Mouse (Mus musculus): ENCODE measurements around the gene Cuedc1. TPM values are rescaled to one million over a fixed set of nuclear protein-coding genes. Genes with fewer than 3 reads are reported as not detected.

Cuedc1 gene
- total and polyA plus RNA-seq, 3 experiments, result 1.0 to 4.8 TPM; not detected in 1

- Histone ChIP-seq H3K36me3 (ENCODE audit: control insufficient read depth in 1 of 2, insufficient read depth in 2 of 2, low read length in 2 of 2) (no peaks in the 10 kb centered on the region), H3K27me3 (ENCODE audit: control insufficient read depth in 1 of 2, insufficient read depth in 2 of 2, low read length in 2 of 2) (peaks cover 0 to 2% of the 10 kb centered on the region in 2 experiments; a peak in 2 of 4 replicates), H3K79me2 (ENCODE audit: control insufficient read depth, insufficient read depth, low read length, poor library complexity) (no peaks in the 10 kb centered on the region), H3K9ac (ENCODE audit: control insufficient read depth, low read depth, low read length, poor library complexity, severe bottlenecking) (no peak overlapping the region), H3K4me1 (ENCODE audit: control insufficient read depth in 1 of 2, insufficient read depth in 2 of 2, low read length in 2 of 2) (peaks cover 0 to 4% of the 10 kb centered on the region in 2 experiments; a peak in 1 of 4 replicates), H3K27ac (ENCODE audit: control insufficient read depth, low read depth, low read length) (no peak overlapping the region), H3K9me3 (replicated peaks; ENCODE audit: insufficient read depth, low read length) (no peaks in the 10 kb centered on the region), H3K4me3 (ENCODE audit: control insufficient read depth in 1 of 2, insufficient read depth in 1 of 2, low read depth in 2 of 2, low read length in 2 of 2) (no peak overlapping the region)
- no peak for DNase-seq (ENCODE audit: low read depth, low spot score)
- TF ChIP-seq TBP (IDR thresholded peaks at IDR 0.05; ENCODE audit: low read depth, low read length), result no peak
- no peak for TF ChIP-seq POLR2AphosphoS5 (IDR thresholded peaks at IDR 0.05; ENCODE audit: borderline replicate concordance, low read depth, low read length)
- no peak for TF ChIP-seq E2F4 (IDR thresholded peaks at IDR 0.05; ENCODE audit: borderline replicate concordance, low read depth, low read length)
- no peak for TF ChIP-seq HCFC1 (IDR thresholded peaks at IDR 0.05; ENCODE audit: low read depth, low read length)
- TF ChIP-seq GABPA (IDR thresholded peaks at IDR 0.05; ENCODE audit: low read depth, low read length), result no peak
- TF ChIP-seq MAZ (IDR thresholded peaks at IDR 0.05; ENCODE audit: low read depth, low read length), result no peak
- TF ChIP-seq MYB (IDR thresholded peaks at IDR 0.05; ENCODE audit: low read depth, low read length), result no peak
- TF ChIP-seq POLR2A (IDR thresholded peaks at IDR 0.05; ENCODE audit: control insufficient read depth in 1 of 2, insufficient read depth in 1 of 2, low read depth in 1 of 2, low read length in 2 of 2, poor library complexity in 1 of 2), result no peak
- TF ChIP-seq CTCF (IDR thresholded peaks at IDR 0.05 in 2 of 3, conservative IDR thresholded peaks at IDR 0.05 in 1 of 3; ENCODE audit: control insufficient read depth in 1 of 3, insufficient read depth in 1 of 3, low read depth in 2 of 3, low read length in 3 of 3, poor library complexity in 1 of 3, severe bottlenecking in 1 of 3), result no peak
- TF ChIP-seq NELFE (IDR thresholded peaks at IDR 0.05; ENCODE audit: low read depth, low read length), result no peak
- TF ChIP-seq TAL1 (IDR thresholded peaks at IDR 0.05; ENCODE audit: low read length), result no peak
- TF ChIP-seq CHD1 (IDR thresholded peaks at IDR 0.05; ENCODE audit: low read depth, low read length), result no peak
Observed at GRCm38 (mm10) chr11:88155451-88155850, 57.6 kb downstream of the Cuedc1 start.

- Histone ChIP-seq H3K27me3 (ENCODE audit: control insufficient read depth in 1 of 2, insufficient read depth in 2 of 2, low read length in 2 of 2) (peaks cover 0 to 2% of the 10 kb centered on the region in 2 experiments; a peak in 2 of 4 replicates), H3K36me3 (ENCODE audit: control insufficient read depth in 1 of 2, insufficient read depth in 2 of 2, low read length in 2 of 2) (no peaks in the 10 kb centered on the region), H3K9me3 (replicated peaks; ENCODE audit: insufficient read depth, low read length) (no peaks in the 10 kb centered on the region), H3K27ac (ENCODE audit: control insufficient read depth, low read depth, low read length) (no peak overlapping the region), H3K79me2 (ENCODE audit: control insufficient read depth, insufficient read depth, low read length, poor library complexity) (no peaks in the 10 kb centered on the region; the same call in 1 of the 2 replicates), H3K9ac (ENCODE audit: control insufficient read depth, low read depth, low read length, poor library complexity, severe bottlenecking) (no peak overlapping the region), H3K4me3 (ENCODE audit: control insufficient read depth in 1 of 2, insufficient read depth in 1 of 2, low read depth in 2 of 2, low read length in 2 of 2) (no peak overlapping the region), H3K4me1 (ENCODE audit: control insufficient read depth in 1 of 2, insufficient read depth in 2 of 2, low read length in 2 of 2) (peaks cover 0 to 4% of the 10 kb centered on the region in 2 experiments; a peak in 2 of 4 replicates)
- TF ChIP-seq POLR2A (IDR thresholded peaks at IDR 0.05; ENCODE audit: control insufficient read depth in 1 of 2, insufficient read depth in 1 of 2, low read depth in 1 of 2, low read length in 2 of 2, poor library complexity in 1 of 2) (no peak), JUND (IDR thresholded peaks at IDR 0.05; ENCODE audit: low read depth, low read length) (no peak), MYB (IDR thresholded peaks at IDR 0.05; ENCODE audit: low read depth, low read length) (no peak), E2F4 (IDR thresholded peaks at IDR 0.05; ENCODE audit: borderline replicate concordance, low read depth, low read length) (no peak), BHLHE40 (IDR thresholded peaks at IDR 0.05; ENCODE audit: borderline replicate concordance, low read depth, low read length) (no peak), RAD21 (IDR thresholded peaks at IDR 0.05; ENCODE audit: low read depth, low read length) (no peak), ZNF384 (IDR thresholded peaks at IDR 0.05; ENCODE audit: low read depth, low read length) (no peak), ETS1 (IDR thresholded peaks at IDR 0.05; ENCODE audit: low read depth, low read length) (no peak), GABPA (IDR thresholded peaks at IDR 0.05; ENCODE audit: low read depth, low read length) (no peak), SIN3A (IDR thresholded peaks at IDR 0.05; ENCODE audit: low read length) (no peak), MAFK (IDR thresholded peaks at IDR 0.05; ENCODE audit: borderline replicate concordance, low read depth, low read length) (no peak), USF1 (IDR thresholded peaks at IDR 0.05; ENCODE audit: low read depth, low read length) (no peak), MXI1 (IDR thresholded peaks at IDR 0.05; ENCODE audit: low read depth, low read length) (no peak), NELFE (IDR thresholded peaks at IDR 0.05; ENCODE audit: low read depth, low read length) (no peak), ZMIZ1 (IDR thresholded peaks at IDR 0.05; ENCODE audit: low read depth, low read length) (no peak), MEF2A (IDR thresholded peaks at IDR 0.05; ENCODE audit: extremely low read depth, insufficient replicate concordance, low read depth, low read length, poor library complexity, severe bottlenecking) (no peak), NRF1 (IDR thresholded peaks at IDR 0.05; ENCODE audit: insufficient read depth, low read depth, low read length, poor library complexity, severe bottlenecking) (no peak)
- no peak for DNase-seq (ENCODE audit: low read depth, low spot score)
Observed at GRCm38 (mm10) chr11:88155998-88156397, 58.1 kb downstream of the Cuedc1 start.

Data from MEL (cell line).